Mouse (Mus musculus) lung, embryonic 16.5 days (tissue): Measurements from ENCODE around the gene Fam163b. TPM values are rescaled to one million over a fixed set of nuclear protein-coding genes. Genes with fewer than 3 reads are reported as not detected.

Experiments
- ATAC-seq: fragments of 200-750 bp; cut with Nextera tagmentation; 2 replicates; pipeline ENCODE4 v1.8.0; 2017; ENCODE audit warnings: low read depth, mild to moderate bottlenecking, moderate library complexity
- H3K27ac ChIP-seq: fragments of 300-500 bp; sonication (generic); 2 replicates; pipeline ENCODE4 v1.5.1; 2014; ENCODE audit warnings: mild to moderate bottlenecking, control low read depth, low read length
- H3K27me3 ChIP-seq: fragments of 300-500 bp; sonication (generic); 2 replicates; pipeline ENCODE4 v1.6.1; 2014; ENCODE audit warnings: low read depth, low read length, mixed read lengths; ENCODE audit not compliant: control insufficient read depth, insufficient read depth
- H3K36me3 ChIP-seq: fragments of 300-500 bp; sonication (generic); 2 replicates; pipeline ENCODE4 v1.6.1; 2014; ENCODE audit warnings: low read length; ENCODE audit not compliant: control insufficient read depth, insufficient read depth
- H3K4me1 ChIP-seq: fragments of 300-500 bp; sonication (generic); replicated peaks from 2 replicates; pipeline ENCODE4 v1.6.1; 2014; ENCODE audit warnings: low read length, mixed read lengths; ENCODE audit not compliant: control insufficient read depth, insufficient read depth
- H3K4me2 ChIP-seq: fragments of 300-500 bp; sonication (generic); 2 replicates; pipeline ENCODE4 v1.6.1; 2014; ENCODE audit warnings: low read depth, low read length, control low read depth
- H3K4me3 ChIP-seq: fragments of 300-500 bp; sonication (generic); 2 replicates; pipeline ENCODE4 v1.5.1; 2014; ENCODE audit warnings: mild to moderate bottlenecking, low read length, control low read depth
- H3K9ac ChIP-seq: fragments of 300-500 bp; sonication (generic); 2 replicates; pipeline ENCODE4 v1.6.1; 2014; ENCODE audit warnings: low read length, control low read depth
- H3K9me3 ChIP-seq: fragments of 300-500 bp; sonication (generic); 2 replicates; pipeline ENCODE4 v1.6.1; 2016; ENCODE audit warnings: low read length; ENCODE audit not compliant: control insufficient read depth
- WGBS: fragments of 180-500 bp; shearing (Covaris S2); extraction: QIAGEN DNeasy Blood & Tissue Kit; methylation state at CpG from one replicate; pipeline ENCODE4 v1.1.7; 2014; 5-methylcytosine and 5-hydroxymethylcytosine counted together
- polyA plus RNA-seq: library from polyadenylated mRNA; unstranded; fragments of >200 nt; fragmentation: Nextera tagmentation; extraction: Ambion mirVana; gene quantifications from 2 replicates; pipeline ENCODE4 v1.2.1, GENCODE M21; 2015

Gene Fam163b
- polyA plus RNA-seq, 1 experiment from 2014 or later: 0.64 TPM

- Histone ChIP-seq H3K27ac (no peak overlapping the region), H3K4me1 (peaks cover 1% of the 10 kb centered on the region), H3K4me2 (no peak overlapping the region), H3K9me3 (no peaks in the 10 kb centered on the region), H3K36me3 (no peaks in the 10 kb centered on the region), H3K9ac (no peak overlapping the region), H3K27me3 (no peaks in the 10 kb centered on the region), H3K4me3 (no peak overlapping the region)
- ATAC-seq: no peak
- WGBS: 64% methylated on average over 7 of the region's 7 CpGs
These were observed 38.7 kb downstream of the Fam163b start for GRCm38 (mm10) chr2:27103554-27103953.

GRCm38 (mm10) chr2:27097776-27098175 is 44.5 kb downstream of the Fam163b start:
- H3K9ac ChIP-seq: no peak overlapping the region
- H3K4me1 ChIP-seq: peaks cover 33% of the 10 kb centered on the region
- no peak overlapping the region for H3K4me3 ChIP-seq
- no peak overlapping the region for H3K4me2 ChIP-seq
- no peaks in the 10 kb centered on the region for H3K27me3 ChIP-seq
- no peaks in the 10 kb centered on the region for H3K36me3 ChIP-seq
- H3K9me3 ChIP-seq: no peaks in the 10 kb centered on the region
- peak; percentile 86 for ATAC-seq
- peak overlapping the region; percentile 84 for H3K27ac ChIP-seq
- WGBS: 0% methylated on average over 6 of the region's 6 CpGs

GRCm38 (mm10) chr2:27097241-27097656 is 45.0 kb downstream of the Fam163b start:
- peak; percentile 23; the same call in 1 of the 2 replicates for ATAC-seq
- Histone ChIP-seq H3K4me3 (no peak overlapping the region), H3K27me3 (no peaks in the 10 kb centered on the region), H3K4me1 (peaks cover 33% of the 10 kb centered on the region), H3K36me3 (no peaks in the 10 kb centered on the region), H3K9me3 (no peaks in the 10 kb centered on the region), H3K27ac (peak overlapping the region; percentile 84), H3K9ac (no peak overlapping the region), H3K4me2 (no peak overlapping the region)
- 12% methylated on average over 6 of the region's 6 CpGs for WGBS

- Histone ChIP-seq H3K27ac (peak overlapping the region; percentile 84), H3K9ac (no peak overlapping the region), H3K36me3 (no peaks in the 10 kb centered on the region), H3K4me3 (no peak overlapping the region), H3K4me1 (peaks cover 33% of the 10 kb centered on the region), H3K27me3 (no peaks in the 10 kb centered on the region), H3K4me2 (no peak overlapping the region), H3K9me3 (no peaks in the 10 kb centered on the region)
- WGBS: 22% methylated on average over 13 of the region's 13 CpGs
- ATAC-seq: peak; percentile 69
These were observed 45.8 kb downstream of the Fam163b start for GRCm38 (mm10) chr2:27096341-27096981.

GRCm38 (mm10) chr2:27095178-27095577 is 47.1 kb downstream of the Fam163b start:
- 90% methylated on average over 7 of the region's 7 CpGs for WGBS
- H3K4me1 ChIP-seq: peaks cover 33% of the 10 kb centered on the region
- no peaks in the 10 kb centered on the region for H3K27me3 ChIP-seq
- H3K36me3 ChIP-seq: no peaks in the 10 kb centered on the region
- H3K9me3 ChIP-seq: no peaks in the 10 kb centered on the region
- no peak for ATAC-seq
- no peak overlapping the region for H3K4me3 ChIP-seq
- H3K9ac ChIP-seq: no peak overlapping the region
- H3K4me2 ChIP-seq: no peak overlapping the region
- H3K27ac ChIP-seq: no peak overlapping the region; the same call in 1 of the 2 replicates

GRCm38 (mm10) chr2:27089238-27089637 is 53.1 kb downstream of the Fam163b start:
- Histone ChIP-seq H3K4me1 (peaks cover 47% of the 10 kb centered on the region), H3K4me2 (no peak overlapping the region), H3K36me3 (no peaks in the 10 kb centered on the region), H3K9me3 (no peaks in the 10 kb centered on the region), H3K9ac (no peak overlapping the region), H3K27me3 (no peaks in the 10 kb centered on the region), H3K4me3 (no peak overlapping the region), H3K27ac (peak overlapping the region; percentile 89)
- WGBS: 56% methylated on average over 1 of the region's 1 CpGs
- no peak for ATAC-seq

GRCm38 (mm10) chr2:27088700-27089099 is 53.6 kb downstream of the Fam163b start:
- ATAC-seq: peak; percentile 7; the same call in 1 of the 2 replicates
- H3K4me1 ChIP-seq: peaks cover 52% of the 10 kb centered on the region

GRCm38 (mm10) chr2:27088071-27088644 is 54.1 kb downstream of the Fam163b start:
- Histone ChIP-seq H3K27me3 (no peaks in the 10 kb centered on the region), H3K4me2 (no peak overlapping the region), H3K36me3 (no peaks in the 10 kb centered on the region), H3K4me1 (peaks cover 57% of the 10 kb centered on the region), H3K9me3 (no peaks in the 10 kb centered on the region), H3K4me3 (no peak overlapping the region), H3K27ac (peak overlapping the region; percentile 89), H3K9ac (no peak overlapping the region)
- 30% methylated on average over 18 of the region's 18 CpGs for WGBS
- peak; percentile 90 for ATAC-seq

More at GRCm38 (mm10) chr2:27088700-27089099, 53.6 kb downstream of the Fam163b start:
- Histone ChIP-seq H3K4me2 (no peak overlapping the region), H3K36me3 (no peaks in the 10 kb centered on the region), H3K27me3 (no peaks in the 10 kb centered on the region), H3K4me3 (no peak overlapping the region), H3K9me3 (no peaks in the 10 kb centered on the region), H3K9ac (peak overlapping the region; percentile 2; the same call in 1 of the 2 replicates), H3K27ac (peak overlapping the region; percentile 89)
- WGBS: 43% methylated on average over 5 of the region's 5 CpGs

- Histone ChIP-seq H3K4me3 (no peak overlapping the region), H3K9ac (0 out of 2 replicates have a peak overlapping the region, but pooled peaks have one; percentile 22), H3K36me3 (no peaks in the 10 kb centered on the region), H3K4me1 (peaks cover 58% of the 10 kb centered on the region), H3K4me2 (no peak overlapping the region), H3K9me3 (no peaks in the 10 kb centered on the region), H3K27ac (peak overlapping the region; percentile 89), H3K27me3 (no peaks in the 10 kb centered on the region)
- no peak for ATAC-seq
- WGBS: 68% methylated on average over 5 of the region's 5 CpGs
These were observed 54.7 kb downstream of the Fam163b start for GRCm38 (mm10) chr2:27087581-27087980.
